Mouse (Mus musculus) midbrain, postnatal 0 days (tissue): ENCODE results near the gene Ptgds. TPM values are rescaled to one million over a fixed set of nuclear protein-coding genes. Genes with fewer than 3 reads are reported as not detected.

Experiments used
- ATAC-seq: fragments of 200-750 bp; cut with Nextera tagmentation; 2 replicates; pipeline ENCODE4 v1.8.0; 2017; ENCODE audit warnings: moderate number of reproducible peaks, mild to moderate bottlenecking, moderate TSS enrichment, moderate library complexity; ENCODE audit not compliant: low FRiP score
- DNase-seq: peaks from one replicate; pipeline ENCODE4 v3.0.0-alpha.2; 2015; ENCODE audit warnings: low spot score
- H3K27ac ChIP-seq: fragments of 300-500 bp; sonication (generic); 2 replicates; pipeline ENCODE4 v1.5.1; 2014; ENCODE audit warnings: low read depth, mild to moderate bottlenecking, low read length, mixed read lengths
- H3K27me3 ChIP-seq: fragments of 300-500 bp; sonication (generic); 2 replicates; pipeline ENCODE4 v1.6.1; 2014; ENCODE audit warnings: low read length, control low read depth, mixed read lengths; ENCODE audit not compliant: insufficient read depth
- H3K36me3 ChIP-seq: fragments of 300-500 bp; sonication (generic); 2 replicates; pipeline ENCODE4 v1.6.1; 2014; ENCODE audit warnings: low read length, control low read depth, mixed read lengths; ENCODE audit not compliant: insufficient read depth
- H3K4me1 ChIP-seq: fragments of 300-500 bp; sonication (generic); 2 replicates; pipeline ENCODE4 v1.6.1; 2014; ENCODE audit warnings: mild to moderate bottlenecking, control low read depth, antibody characterized with exemption, low read length, mixed read lengths; ENCODE audit not compliant: insufficient read depth
- H3K4me2 ChIP-seq: fragments of 300-500 bp; sonication (generic); 2 replicates; pipeline ENCODE4 v1.6.1; 2014; ENCODE audit warnings: low read depth, mild to moderate bottlenecking, low read length, mixed read lengths; ENCODE audit not compliant: poor library complexity, severe bottlenecking
- H3K4me3 ChIP-seq: fragments of 300-500 bp; sonication (generic); 2 replicates; pipeline ENCODE4 v1.5.1; 2014; ENCODE audit warnings: low read depth, mild to moderate bottlenecking, low read length, moderate library complexity
- H3K9ac ChIP-seq: fragments of 300-500 bp; sonication (generic); replicated peaks from 2 replicates; pipeline ENCODE4 v1.6.1; 2014; ENCODE audit warnings: mild to moderate bottlenecking, low read length, moderate library complexity, mixed read lengths; ENCODE audit not compliant: poor library complexity, severe bottlenecking
- H3K9me3 ChIP-seq: fragments of 300-500 bp; sonication (generic); 2 replicates; pipeline ENCODE4 v1.6.1; 2016; ENCODE audit warnings: low read length, control low read depth
- CTCF ChIP-seq: IDR thresholded peaks from 2 replicates; pipeline ENCODE4 v1.5.1; 2016; ENCODE audit warnings: antibody characterized with exemption, mild to moderate bottlenecking
- WGBS: fragments of 180-500 bp; shearing (Covaris S2); extraction: QIAGEN DNeasy Blood & Tissue Kit; methylation state at CpG from one replicate; pipeline ENCODE4 v1.1.7; 2014; 5-methylcytosine and 5-hydroxymethylcytosine counted together
- polyA plus RNA-seq: library from polyadenylated mRNA; unstranded; fragments of >200 nt; fragmentation: Nextera tagmentation; extraction: Ambion mirVana; gene quantifications from 2 replicates; pipeline ENCODE4 v1.2.1, GENCODE M21; 2015
- total RNA-seq: library from RNA; depleted of rRNA; stranded (reverse); fragments of >200 nt; gene quantifications from 2 replicates; pipeline ENCODE4 v1.2.3, GENCODE M21; 2014

The Ptgds gene
- total and polyA plus RNA-seq, 2 experiments from 2014 or later, result 2,128 to 2,827 TPM

DNA sequence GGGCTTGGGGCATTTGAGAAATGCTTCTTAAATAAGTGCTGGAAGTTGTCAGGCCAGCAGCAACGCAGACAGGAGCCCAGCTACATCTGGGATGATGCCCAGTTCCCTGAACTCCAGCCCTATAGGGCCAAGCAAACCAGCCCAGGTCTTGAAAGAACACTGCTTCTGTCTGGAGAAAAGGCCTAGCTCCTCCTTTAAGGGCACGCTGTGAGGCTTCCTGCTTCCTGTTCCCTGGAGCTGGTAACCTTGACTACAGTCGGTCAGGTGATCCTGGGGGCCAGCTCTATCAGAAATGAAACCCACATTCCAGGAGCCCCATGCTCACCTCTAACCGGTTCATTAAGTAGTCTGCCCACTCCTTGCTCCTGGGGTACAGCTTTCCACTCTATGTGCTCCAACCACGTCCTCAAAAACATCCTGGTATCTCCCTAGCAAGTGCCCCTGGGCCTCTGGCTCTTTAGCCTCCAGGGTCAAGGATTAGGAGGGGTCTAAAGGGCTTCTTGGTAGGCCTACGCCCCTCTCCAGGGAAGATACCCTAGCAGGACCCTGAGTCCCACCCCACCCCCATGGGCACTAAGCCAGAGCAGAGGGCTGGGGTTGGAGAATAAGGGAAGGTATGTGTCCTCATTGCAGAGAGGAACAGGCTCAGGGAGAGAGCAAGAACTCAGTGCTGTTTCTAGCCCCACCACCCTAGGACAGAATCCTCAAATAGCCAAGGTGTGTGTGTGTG is 28.2 kb upstream of the Ptgds start:
- peaks cover 11% of the 10 kb centered on the region for H3K4me1 ChIP-seq
- H3K9ac ChIP-seq, result no peak overlapping the region
- no peaks in the 10 kb centered on the region for H3K27me3 ChIP-seq
- peak overlapping the region; percentile 43; the same call in 1 of the 2 replicates for H3K27ac ChIP-seq
- DNase-seq, result no peak
- 64% methylated on average over 6 of the region's 6 CpGs for WGBS
- H3K4me2 ChIP-seq, result no peak overlapping the region
- H3K9me3 ChIP-seq, result no peaks in the 10 kb centered on the region
- ATAC-seq, result no peak
- H3K4me3 ChIP-seq, result no peak overlapping the region
- no peak for TF ChIP-seq CTCF
- 0 out of 2 replicates have a peak, but pooled peaks cover 5% of the 10 kb centered on the region for H3K36me3 ChIP-seq

DNA sequence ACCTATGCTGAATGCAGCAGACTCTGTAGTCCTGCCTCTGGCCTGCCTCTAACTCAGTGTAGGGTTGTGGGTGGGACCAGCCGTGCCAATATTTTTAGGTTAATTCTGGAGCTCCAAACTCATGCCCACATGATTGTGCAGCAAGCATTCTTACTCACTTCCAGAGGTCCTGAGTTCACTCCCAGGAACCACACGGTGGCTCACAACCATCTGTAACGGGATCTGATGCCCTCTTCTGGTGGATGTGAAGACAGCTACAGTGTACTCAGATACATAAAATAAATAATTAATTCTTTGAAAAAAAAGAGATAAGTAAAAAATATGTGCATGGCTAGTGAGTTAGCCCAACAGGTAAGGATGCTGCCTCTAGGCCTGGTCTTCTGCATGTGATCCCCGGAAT is 26.6 kb upstream of the Ptgds start:
- 41% methylated on average over 4 of the region's 4 CpGs for WGBS
- no peaks in the 10 kb centered on the region for H3K9me3 ChIP-seq
- H3K36me3 ChIP-seq, result no peaks in the 10 kb centered on the region
- H3K9ac ChIP-seq, result no peak overlapping the region
- peaks cover 4% of the 10 kb centered on the region; the same call in 1 of the 2 replicates for H3K4me1 ChIP-seq
- no peak for ATAC-seq
- no peak overlapping the region for H3K4me2 ChIP-seq
- no peaks in the 10 kb centered on the region for H3K27me3 ChIP-seq
- DNase-seq, result peak; percentile 50
- peak; percentile 71 for TF ChIP-seq CTCF
- H3K27ac ChIP-seq, result no peak overlapping the region
- H3K4me3 ChIP-seq, result no peak overlapping the region

- 88% methylated on average over 5 of the region's 5 CpGs for WGBS
- DNase-seq (no peak), ATAC-seq (no peak)
- TF ChIP-seq CTCF, result no peak
- no peak within 1 kb of the TSS for H3K9ac ChIP-seq
- H3K27me3 ChIP-seq, result no peaks in the 10 kb centered on the region
- no peak within 1 kb of the TSS for H3K27ac ChIP-seq
- H3K36me3 ChIP-seq, result no peaks in the 10 kb centered on the region
- no peak within 1 kb of the TSS for H3K4me3 ChIP-seq
- no peaks in the 10 kb centered on the region; the same call in 1 of the 2 replicates for H3K4me1 ChIP-seq
- no peak within 1 kb of the TSS for H3K4me2 ChIP-seq
- H3K9me3 ChIP-seq, result no peaks in the 10 kb centered on the region
Measured at GRCm38 (mm10) chr2:25493476-25493961, 23.7 kb upstream of the Ptgds start, which contains the start of gene Lcn12. Gene Lcn12, minus strand, starts transcription at chr2:25493911.

GRCm38 (mm10) chr2:25492988-25493387 is 23.1 kb upstream of the Ptgds start:
- ATAC-seq (no peak), DNase-seq (no peak)
- H3K27me3 ChIP-seq, result no peaks in the 10 kb centered on the region
- H3K27ac ChIP-seq, result no peak overlapping the region
- H3K4me1 ChIP-seq, result no peaks in the 10 kb centered on the region
- H3K4me2 ChIP-seq, result no peak overlapping the region
- no peak overlapping the region for H3K4me3 ChIP-seq
- H3K9ac ChIP-seq, result no peak overlapping the region
- 82% methylated on average over 5 of the region's 5 CpGs for WGBS
- no peaks in the 10 kb centered on the region for H3K36me3 ChIP-seq
- no peaks in the 10 kb centered on the region for H3K9me3 ChIP-seq
- TF ChIP-seq CTCF, result no peak

- ATAC-seq (no peak), DNase-seq (no peak)
- no peak overlapping the region for H3K4me2 ChIP-seq
- TF ChIP-seq CTCF, result no peak
- WGBS, result 83% methylated on average over 7 of the region's 7 CpGs
- H3K4me3 ChIP-seq, result no peak overlapping the region
- no peaks in the 10 kb centered on the region for H3K36me3 ChIP-seq
- H3K9me3 ChIP-seq, result no peaks in the 10 kb centered on the region
- H3K9ac ChIP-seq, result no peak overlapping the region
- no peak overlapping the region for H3K27ac ChIP-seq
- no peaks in the 10 kb centered on the region for H3K27me3 ChIP-seq
- H3K4me1 ChIP-seq, result no peaks in the 10 kb centered on the region
Measured at GRCm38 (mm10) chr2:25488671-25489068, 18.8 kb upstream of the Ptgds start.

GRCm38 (mm10) chr2:25487965-25488670 is 18.3 kb upstream of the Ptgds start:
- TF ChIP-seq CTCF, result no peak
- Histone ChIP-seq H3K4me2 (no peak overlapping the region), H3K9me3 (no peaks in the 10 kb centered on the region), H3K27me3 (no peaks in the 10 kb centered on the region), H3K4me1 (no peaks in the 10 kb centered on the region), H3K4me3 (no peak overlapping the region), H3K36me3 (no peaks in the 10 kb centered on the region), H3K9ac (no peak overlapping the region), H3K27ac (no peak overlapping the region)
- 84% methylated on average over 6 of the region's 6 CpGs for WGBS
- DNase-seq (no peak), ATAC-seq (no peak)
